Mouse (Mus musculus): Measurements from ENCODE around the gene 1700016H13Rik. TPM values are rescaled to one million over a fixed set of nuclear protein-coding genes. Genes with fewer than 3 reads are reported as not detected.

Gene 1700016H13Rik
- polyA plus RNA-seq, 1 experiment from 2014 or later = 0.31 TPM

- H3K27ac ChIP-seq (replicated peaks) = no peak overlapping the region
- no peaks in the 10 kb centered on the region for H3K36me3 ChIP-seq (replicated peaks)
- WGBS = 92% methylated on average over 5 of the region's 5 CpGs
- no peaks in the 10 kb centered on the region for H3K9me3 ChIP-seq
- H3K27me3 ChIP-seq (replicated peaks; ENCODE audit: low read depth, poor library complexity, severe bottlenecking) = no peaks in the 10 kb centered on the region
- no peak overlapping the region for H3K4me3 ChIP-seq
- peaks cover 8% of the 10 kb centered on the region; the same call in 1 of the 2 replicates for H3K4me1 ChIP-seq
- DNase-seq (ENCODE audit: low spot score) = no peak
These were observed 31.0 kb downstream of the 1700016H13Rik start for GRCm38 (mm10) chr5:103624831-103625230.

GRCm38 (mm10) chr5:103622321-103622720 lies 33.5 kb downstream of the 1700016H13Rik start:
- Histone ChIP-seq H3K4me3 (no peak overlapping the region), H3K4me1 (peaks cover 2% of the 10 kb centered on the region; the same call in 1 of the 2 replicates), H3K27me3 (replicated peaks; ENCODE audit: low read depth, poor library complexity, severe bottlenecking) (no peaks in the 10 kb centered on the region), H3K36me3 (replicated peaks) (no peaks in the 10 kb centered on the region), H3K9me3 (no peaks in the 10 kb centered on the region), H3K27ac (replicated peaks) (no peak overlapping the region)
- 91% methylated on average over 5 of the region's 5 CpGs for WGBS
- no peak for DNase-seq (ENCODE audit: low spot score)

- 81% methylated on average over 12 of the region's 12 CpGs for WGBS
- H3K36me3 ChIP-seq (replicated peaks) = no peaks in the 10 kb centered on the region
- DNase-seq (ENCODE audit: low spot score) = no peak
- peaks cover 6% of the 10 kb centered on the region; the same call in 1 of the 2 replicates for H3K4me1 ChIP-seq
- no peaks in the 10 kb centered on the region for H3K9me3 ChIP-seq
- H3K4me3 ChIP-seq = no peak overlapping the region
- H3K27me3 ChIP-seq (replicated peaks; ENCODE audit: low read depth, poor library complexity, severe bottlenecking) = no peaks in the 10 kb centered on the region
- H3K27ac ChIP-seq (replicated peaks) = no peak overlapping the region; the same call in 1 of the 2 replicates
These were observed 35.4 kb downstream of the 1700016H13Rik start for GRCm38 (mm10) chr5:103620301-103620973.

- WGBS = 62% methylated on average over 9 of the region's 9 CpGs
- H3K4me1 ChIP-seq = peaks cover 6% of the 10 kb centered on the region; the same call in 1 of the 2 replicates
These were observed 38.6 kb downstream of the 1700016H13Rik start for GRCm38 (mm10) chr5:103617191-103617590.

GRCm38 (mm10) chr5:103614356-103614755 lies 41.5 kb downstream of the 1700016H13Rik start:
- 89% methylated on average over 7 of the region's 7 CpGs for WGBS
- Histone ChIP-seq H3K27ac (replicated peaks) (no peak overlapping the region), H3K9me3 (no peaks in the 10 kb centered on the region), H3K4me3 (no peak overlapping the region), H3K27me3 (replicated peaks; ENCODE audit: low read depth, poor library complexity, severe bottlenecking) (no peaks in the 10 kb centered on the region), H3K36me3 (replicated peaks) (no peaks in the 10 kb centered on the region), H3K4me1 (0 out of 2 replicates have a peak, but pooled peaks cover 6% of the 10 kb centered on the region)
- no peak for DNase-seq (ENCODE audit: low spot score)

More at GRCm38 (mm10) chr5:103617191-103617590, 38.6 kb downstream of the 1700016H13Rik start:
- no peaks in the 10 kb centered on the region for H3K36me3 ChIP-seq (replicated peaks)
- H3K9me3 ChIP-seq = no peaks in the 10 kb centered on the region
- H3K27ac ChIP-seq (replicated peaks) = no peak overlapping the region
- no peaks in the 10 kb centered on the region for H3K27me3 ChIP-seq (replicated peaks; ENCODE audit: low read depth, poor library complexity, severe bottlenecking)
- DNase-seq (ENCODE audit: low spot score) = no peak
- no peak overlapping the region for H3K4me3 ChIP-seq

GRCm38 (mm10) chr5:103612316-103612715 lies 43.5 kb downstream of the 1700016H13Rik start:
- WGBS = 87% methylated on average over 7 of the region's 7 CpGs
- no peak overlapping the region for H3K27ac ChIP-seq (replicated peaks)
- no peaks in the 10 kb centered on the region for H3K36me3 ChIP-seq (replicated peaks)
- DNase-seq (ENCODE audit: low spot score) = no peak
- H3K9me3 ChIP-seq = no peaks in the 10 kb centered on the region
- no peak overlapping the region for H3K4me3 ChIP-seq
- 0 out of 2 replicates have a peak, but pooled peaks cover 3% of the 10 kb centered on the region for H3K4me1 ChIP-seq
- H3K27me3 ChIP-seq (replicated peaks; ENCODE audit: low read depth, poor library complexity, severe bottlenecking) = no peaks in the 10 kb centered on the region

GRCm38 (mm10) chr5:103610856-103611472 lies 44.8 kb downstream of the 1700016H13Rik start:
- 90% methylated on average over 10 of the region's 10 CpGs for WGBS
- H3K27ac ChIP-seq (replicated peaks) = no peak overlapping the region
- H3K9me3 ChIP-seq = no peaks in the 10 kb centered on the region
- no peaks in the 10 kb centered on the region for H3K4me1 ChIP-seq
- H3K27me3 ChIP-seq (replicated peaks; ENCODE audit: low read depth, poor library complexity, severe bottlenecking) = no peaks in the 10 kb centered on the region
- no peaks in the 10 kb centered on the region for H3K36me3 ChIP-seq (replicated peaks)
- no peak for DNase-seq (ENCODE audit: low spot score)
- H3K4me3 ChIP-seq = no peak overlapping the region

GRCm38 (mm10) chr5:103610148-103610547 lies 45.7 kb downstream of the 1700016H13Rik start:
- H3K27ac ChIP-seq (replicated peaks) = no peak overlapping the region
- no peak overlapping the region for H3K4me3 ChIP-seq
- H3K4me1 ChIP-seq = no peaks in the 10 kb centered on the region
- H3K36me3 ChIP-seq (replicated peaks) = no peaks in the 10 kb centered on the region
- no peaks in the 10 kb centered on the region for H3K9me3 ChIP-seq
- 70% methylated on average over 5 of the region's 5 CpGs for WGBS
- no peaks in the 10 kb centered on the region for H3K27me3 ChIP-seq (replicated peaks; ENCODE audit: low read depth, poor library complexity, severe bottlenecking)
- no peak for DNase-seq (ENCODE audit: low spot score)

- Histone ChIP-seq H3K4me3 (no peak overlapping the region), H3K4me1 (peaks cover 11% of the 10 kb centered on the region; the same call in 1 of the 2 replicates), H3K9me3 (no peaks in the 10 kb centered on the region), H3K27me3 (replicated peaks; ENCODE audit: low read depth, poor library complexity, severe bottlenecking) (no peaks in the 10 kb centered on the region), H3K27ac (replicated peaks) (no peak overlapping the region), H3K36me3 (replicated peaks) (no peaks in the 10 kb centered on the region)
- WGBS = 84% methylated on average over 7 of the region's 7 CpGs
- no peak for DNase-seq (ENCODE audit: low spot score)
These were observed 50.1 kb downstream of the 1700016H13Rik start for GRCm38 (mm10) chr5:103605707-103606106.

GRCm38 (mm10) chr5:103603115-103603893 lies 52.5 kb downstream of the 1700016H13Rik start:
- H3K27ac ChIP-seq (replicated peaks) = peak overlapping the region; percentile 1; the same call in 1 of the 2 replicates
- H3K36me3 ChIP-seq (replicated peaks) = peaks cover 7% of the 10 kb centered on the region

GRCm38 (mm10) chr5:103598881-103599280 lies 56.9 kb downstream of the 1700016H13Rik start:
- Histone ChIP-seq H3K4me1 (peaks cover 11% of the 10 kb centered on the region; the same call in 1 of the 2 replicates), H3K9me3 (no peaks in the 10 kb centered on the region), H3K4me3 (no peak overlapping the region), H3K27me3 (replicated peaks; ENCODE audit: low read depth, poor library complexity, severe bottlenecking) (no peaks in the 10 kb centered on the region), H3K36me3 (replicated peaks) (peaks cover 34% of the 10 kb centered on the region), H3K27ac (replicated peaks) (no peak overlapping the region)
- DNase-seq (ENCODE audit: low spot score) = no peak
- 84% methylated on average over 5 of the region's 5 CpGs for WGBS

More at GRCm38 (mm10) chr5:103603115-103603893, 52.5 kb downstream of the 1700016H13Rik start:
- Histone ChIP-seq H3K4me3 (no peak overlapping the region), H3K4me1 (peaks cover 11% of the 10 kb centered on the region; the same call in 1 of the 2 replicates), H3K27me3 (replicated peaks; ENCODE audit: low read depth, poor library complexity, severe bottlenecking) (no peaks in the 10 kb centered on the region), H3K9me3 (no peaks in the 10 kb centered on the region)
- no peak for DNase-seq (ENCODE audit: low spot score)
- 51% methylated on average over 11 of the region's 11 CpGs for WGBS

GRCm38 (mm10) chr5:103598264-103598663 lies 57.5 kb downstream of the 1700016H13Rik start:
- Histone ChIP-seq H3K27me3 (replicated peaks; ENCODE audit: low read depth, poor library complexity, severe bottlenecking) (no peaks in the 10 kb centered on the region), H3K9me3 (no peaks in the 10 kb centered on the region), H3K36me3 (replicated peaks) (peaks cover 38% of the 10 kb centered on the region), H3K4me3 (no peak overlapping the region), H3K4me1 (peaks cover 7% of the 10 kb centered on the region; the same call in 1 of the 2 replicates), H3K27ac (replicated peaks) (no peak overlapping the region)
- DNase-seq (ENCODE audit: low spot score) = no peak
- WGBS = 90% methylated on average over 9 of the region's 9 CpGs

Measured in embryonic facial prominence, embryonic 10.5 days (tissue).